Mouse (Mus musculus) thymus, adult 2 months (tissue): ENCODE measurements around the gene Igsf21. TPM values are rescaled to one million over a fixed set of nuclear protein-coding genes. Genes with fewer than 3 reads are reported as not detected.

Experiments
- DNase-seq: peaks from one replicate; pipeline ENCODE4 v3.0.0; 2021
- H3K27ac ChIP-seq: fragments of 200-500 bp; 2 replicates; pipeline ENCODE4 v1.5.1; 2012; ENCODE audit warnings: low read length, control low read depth; ENCODE audit not compliant: control insufficient read depth, insufficient read depth
- H3K27me3 ChIP-seq: fragments of 200-500 bp; 2 replicates; pipeline ENCODE4 v1.6.1; 2012; ENCODE audit warnings: mild to moderate bottlenecking, low read length, moderate library complexity, mixed read lengths; ENCODE audit not compliant: control insufficient read depth, insufficient read depth
- H3K36me3 ChIP-seq: fragments of 200-500 bp; 2 replicates; pipeline ENCODE4 v1.6.1; 2012; ENCODE audit warnings: mild to moderate bottlenecking, low read length, moderate library complexity; ENCODE audit not compliant: control insufficient read depth, insufficient read depth
- H3K4me1 ChIP-seq: fragments of 200-500 bp; replicated peaks from 2 replicates; pipeline ENCODE4 v1.6.1; 2012; ENCODE audit warnings: low read length; ENCODE audit not compliant: control insufficient read depth, insufficient read depth
- H3K4me3 ChIP-seq: fragments of 200-500 bp; 2 replicates; pipeline ENCODE4 v1.5.1; 2012; ENCODE audit warnings: mild to moderate bottlenecking, low read length, control low read depth, moderate library complexity; ENCODE audit not compliant: control insufficient read depth, insufficient read depth
- CTCF ChIP-seq: fragments of 200-500 bp; IDR thresholded peaks from 2 replicates; pipeline ENCODE4 v1.5.1; 2012; ENCODE audit warnings: mild to moderate bottlenecking, control low read depth, low read length, moderate library complexity, borderline replicate concordance; ENCODE audit not compliant: control insufficient read depth, poor library complexity, insufficient read depth; ENCODE audit errors: extremely low read depth
- POLR2A ChIP-seq: fragments of 200-500 bp; IDR thresholded peaks from 2 replicates; pipeline ENCODE4 v1.6.1; 2012; ENCODE audit warnings: mild to moderate bottlenecking, low read length, control low read depth, moderate library complexity; ENCODE audit not compliant: control insufficient read depth, poor library complexity, insufficient read depth; ENCODE audit errors: extremely low read depth
- WGBS: fragments of 180-500 bp; shearing (Covaris S2); methylation state at CpG from one replicate; pipeline ENCODE4 v1.1.7; 2018; 5-methylcytosine and 5-hydroxymethylcytosine counted together
- polyA plus RNA-seq: library from polyadenylated mRNA; depleted of rRNA; stranded (reverse); fragments of >200 nt; gene quantifications from 2 replicates; pipeline ENCODE4 v1.2.3, GENCODE M21; 2012

Gene Igsf21
- polyA plus RNA-seq, 1 experiment = 1.0 TPM

DNA sequence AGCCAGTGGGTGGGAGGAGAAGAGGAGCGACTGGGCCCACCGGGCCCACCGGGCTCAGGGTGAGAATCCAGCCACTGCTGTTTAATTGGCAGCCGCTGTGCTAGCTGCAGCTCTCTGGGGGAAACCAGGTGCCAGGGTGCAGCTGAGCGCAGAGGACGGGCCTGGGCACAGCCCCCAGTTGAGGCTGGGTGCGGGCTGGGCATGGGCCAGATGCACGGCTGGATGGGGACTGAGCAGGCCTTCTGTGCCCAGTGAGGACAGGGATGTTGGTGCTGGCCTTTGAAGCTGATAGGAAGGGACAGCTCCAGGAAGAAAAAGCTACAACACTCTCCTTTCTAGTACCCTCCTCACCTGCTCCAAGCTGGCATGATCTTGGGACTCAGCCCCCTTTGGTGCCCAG, 30.5 kb downstream of the Igsf21 start:
- 91% methylated on average over 8 of the region's 8 CpGs for WGBS

DNA sequence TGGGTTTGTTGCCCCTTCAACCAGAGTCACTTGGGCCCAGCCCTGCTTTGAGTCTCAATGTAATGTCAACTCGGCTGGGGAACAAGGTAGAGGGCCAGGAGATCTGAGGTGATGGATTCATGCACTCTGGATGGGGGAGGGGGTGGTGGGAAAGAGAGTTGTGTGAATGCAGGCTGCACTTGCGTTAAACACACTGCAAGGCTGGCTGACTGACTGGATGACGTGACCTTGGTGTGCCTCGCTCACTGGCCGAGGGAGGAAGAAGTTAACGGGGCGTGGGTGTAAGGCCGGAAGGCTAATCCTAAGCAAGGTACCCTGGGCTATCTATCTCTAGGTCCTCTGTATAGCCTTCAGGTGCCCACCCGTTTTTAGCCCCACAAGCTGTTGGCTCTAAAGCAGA, 31.4 kb downstream of the Igsf21 start:
- Histone ChIP-seq H3K4me3 (no peak overlapping the region), H3K36me3 (no peaks in the 10 kb centered on the region), H3K27me3 (no peaks in the 10 kb centered on the region), H3K4me1 (no peaks in the 10 kb centered on the region), H3K27ac (no peak overlapping the region)
- no peak for TF ChIP-seq POLR2A
- TF ChIP-seq CTCF = no peak
- DNase-seq = no peak
- WGBS = 85% methylated on average over 9 of the region's 9 CpGs

More for the DNA sequence above, 30.5 kb downstream of the Igsf21 start:
- Histone ChIP-seq H3K4me1 (no peaks in the 10 kb centered on the region), H3K4me3 (no peak overlapping the region), H3K27ac (no peak overlapping the region), H3K36me3 (no peaks in the 10 kb centered on the region), H3K27me3 (no peaks in the 10 kb centered on the region)
- TF ChIP-seq CTCF (no peak), POLR2A (no peak)
- no peak for DNase-seq

DNA sequence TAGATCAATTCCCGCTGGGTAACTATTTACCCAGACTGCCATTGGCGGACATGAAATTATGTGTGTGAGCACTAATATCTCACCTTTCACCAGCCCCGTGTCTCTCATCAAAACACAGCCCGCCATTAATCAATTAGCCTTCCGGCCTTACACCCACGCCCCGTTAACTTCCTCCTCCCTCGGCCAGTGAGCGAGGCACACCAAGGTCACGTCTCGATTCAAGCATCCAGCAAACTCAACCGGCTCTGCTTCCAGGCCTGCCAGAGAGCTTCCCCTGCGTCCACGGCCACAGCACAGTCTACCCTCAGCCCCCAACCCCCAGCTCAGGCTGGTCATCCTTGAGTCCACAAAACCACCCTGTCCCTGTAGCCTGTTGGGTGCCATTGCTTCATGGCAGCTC, 32.2 kb downstream of the Igsf21 start:
- no peaks in the 10 kb centered on the region for H3K4me1 ChIP-seq
- no peaks in the 10 kb centered on the region for H3K27me3 ChIP-seq
- no peaks in the 10 kb centered on the region for H3K36me3 ChIP-seq
- WGBS = 65% methylated on average over 14 of the region's 14 CpGs
- no peak overlapping the region for H3K4me3 ChIP-seq
- TF ChIP-seq CTCF (no peak), POLR2A (no peak)
- DNase-seq = no peak
- no peak overlapping the region for H3K27ac ChIP-seq

DNA sequence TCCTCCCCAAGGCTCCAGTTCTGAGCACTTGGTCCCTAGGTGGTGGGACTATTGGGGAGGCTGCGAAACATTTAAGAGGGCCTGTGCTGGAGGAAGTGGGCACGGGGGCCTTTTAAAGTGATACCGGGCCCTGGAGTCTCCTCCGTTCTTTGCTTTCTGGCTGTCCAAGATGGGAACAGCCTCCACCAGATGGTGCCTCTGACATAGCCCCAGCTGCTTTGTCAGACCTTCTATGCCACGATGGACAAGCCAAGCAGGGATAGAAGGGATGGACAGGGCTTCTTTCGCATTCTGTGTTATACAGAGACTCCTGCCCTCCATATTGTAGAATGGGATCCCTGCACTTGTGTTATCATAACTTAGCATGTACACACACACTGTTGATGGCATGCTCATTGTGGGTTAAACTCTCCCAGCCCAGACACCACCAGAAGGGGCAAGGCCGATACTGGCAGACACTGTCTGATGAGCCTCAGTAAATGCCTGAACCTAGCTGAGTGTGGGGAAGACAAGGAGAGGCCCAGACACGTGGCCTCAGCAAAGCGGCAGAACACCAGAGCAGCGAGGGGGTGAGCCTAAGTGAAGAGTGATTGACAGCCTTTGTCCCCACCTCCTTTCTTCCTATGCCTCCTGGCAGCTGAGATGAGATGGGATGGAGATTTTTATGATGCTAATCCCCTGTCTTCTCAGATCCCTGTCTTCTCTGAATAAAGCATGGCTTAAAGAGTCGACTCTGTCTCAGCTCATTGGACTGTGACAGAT, 36.3 kb downstream of the Igsf21 start:
- 81% methylated on average over 11 of the region's 11 CpGs for WGBS
- TF ChIP-seq CTCF (no peak), POLR2A (no peak)
- Histone ChIP-seq H3K4me1 (no peaks in the 10 kb centered on the region), H3K27me3 (no peaks in the 10 kb centered on the region), H3K4me3 (no peak overlapping the region), H3K27ac (no peak overlapping the region), H3K36me3 (no peaks in the 10 kb centered on the region)
- DNase-seq = no peak

DNA sequence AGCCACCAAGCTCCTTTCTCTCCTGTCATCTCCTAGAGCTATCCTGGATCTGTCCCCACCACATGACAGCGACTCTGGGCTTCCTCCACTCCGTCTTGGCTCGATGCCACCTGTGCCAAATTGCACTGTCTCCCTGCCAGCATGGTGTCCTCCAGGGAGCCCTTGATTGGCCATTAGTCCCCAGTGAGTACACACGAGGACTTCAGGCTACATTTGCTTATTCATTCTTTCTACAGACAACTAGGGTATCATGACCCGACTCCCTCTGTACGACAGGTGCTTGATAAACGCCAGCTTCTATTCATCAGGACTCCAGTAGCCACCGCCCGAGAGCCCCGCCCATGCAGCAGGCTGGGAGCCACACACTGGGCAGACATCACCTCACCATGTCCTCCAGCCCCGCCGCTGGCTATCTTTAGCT, 40.8 kb downstream of the Igsf21 start:
- Histone ChIP-seq H3K4me3 (no peak overlapping the region), H3K4me1 (no peaks in the 10 kb centered on the region), H3K27ac (no peak overlapping the region), H3K27me3 (no peaks in the 10 kb centered on the region), H3K36me3 (no peaks in the 10 kb centered on the region)
- DNase-seq = no peak
- 84% methylated on average over 12 of the region's 12 CpGs for WGBS
- TF ChIP-seq POLR2A (no peak), CTCF (no peak)

DNA sequence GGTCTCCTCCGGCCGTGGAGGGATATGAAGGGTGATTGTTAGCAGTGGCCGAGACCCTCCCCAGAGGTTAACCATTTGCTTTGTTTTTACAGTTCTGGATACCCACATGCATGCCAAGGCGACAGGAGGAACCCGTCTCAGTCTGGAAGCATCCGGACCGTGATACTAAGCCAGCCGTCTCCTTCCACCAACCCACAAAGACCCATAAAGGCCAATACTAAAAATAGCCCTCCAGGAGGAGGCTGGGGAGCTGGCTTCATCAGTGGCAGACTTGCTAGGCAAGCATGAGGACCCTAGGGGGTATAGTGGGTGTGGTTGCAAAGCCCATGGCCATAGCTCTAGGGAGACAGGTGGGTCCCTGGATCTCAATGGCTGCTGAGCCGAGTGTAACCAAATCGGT, 41.8 kb downstream of the Igsf21 start:
- Histone ChIP-seq H3K4me3 (no peak overlapping the region), H3K4me1 (peaks cover 6% of the 10 kb centered on the region; the same call in 1 of the 2 replicates), H3K36me3 (no peaks in the 10 kb centered on the region), H3K27ac (no peak overlapping the region), H3K27me3 (no peaks in the 10 kb centered on the region)
- TF ChIP-seq CTCF (no peak), POLR2A (no peak)
- no peak for DNase-seq
- WGBS = 86% methylated on average over 10 of the region's 10 CpGs
